Mouse (Mus musculus): ENCODE data around the gene Dact3.

- no peak for TF ChIP-seq CTCF (IDR thresholded peaks at IDR 0.05; ENCODE audit: borderline replicate concordance, insufficient read depth, low read length)
- TF ChIP-seq POLR2A (IDR thresholded peaks at IDR 0.05; ENCODE audit: low read depth, low read length), result no peak
These were observed 10.2 kb downstream of the Dact3 start for GRCm38 (mm10) chr7:16885271-16885776.
